Mouse (Mus musculus) cerebellum, adult 2 months (tissue): Measurements from ENCODE around the gene Fgf23. TPM values are rescaled to one million over a fixed set of nuclear protein-coding genes. Genes with fewer than 3 reads are reported as not detected.

Experiments
- DNase-seq, 2 experiments: peaks; one replicate each; pipeline ENCODE4 v3.0.0; 2021
- H3K27ac ChIP-seq: fragments of 200-500 bp; 2 replicates; pipeline ENCODE4 v1.5.1; 2012; ENCODE audit warnings: low read length, control low read depth, inconsistent platforms; ENCODE audit not compliant: insufficient read depth
- H3K27me3 ChIP-seq: fragments of 200-500 bp; 2 replicates; pipeline ENCODE4 v1.6.1; 2012; ENCODE audit warnings: inconsistent platforms, mild to moderate bottlenecking, low read length, moderate library complexity; ENCODE audit not compliant: control insufficient read depth, insufficient read depth
- H3K4me1 ChIP-seq: fragments of 200-500 bp; 2 replicates; pipeline ENCODE4 v1.6.1; 2011; ENCODE audit warnings: low read length; ENCODE audit not compliant: control insufficient read depth, insufficient read depth
- H3K4me3 ChIP-seq: fragments of 200-500 bp; replicated peaks from 2 replicates; pipeline ENCODE3; 2011; ENCODE audit warnings: mild to moderate bottlenecking, low read depth, low read length, control low read depth; ENCODE audit not compliant: insufficient read depth
- CTCF ChIP-seq: fragments of 200-500 bp; IDR thresholded peaks from 2 replicates; pipeline ENCODE4 v1.5.1; 2011; ENCODE audit warnings: low read depth, mild to moderate bottlenecking, control low read depth, low read length, moderate library complexity, borderline replicate concordance; ENCODE audit not compliant: insufficient read depth
- POLR2A ChIP-seq: fragments of 200-500 bp; IDR thresholded peaks from 2 replicates; pipeline ENCODE4 v1.6.1; 2011; ENCODE audit warnings: low read length, control low read depth, borderline replicate concordance; ENCODE audit not compliant: insufficient read depth
- WGBS: fragments of 180-500 bp; shearing (Covaris S2); methylation state at CpG from one replicate; pipeline ENCODE4 v1.1.7; 2018; 5-methylcytosine and 5-hydroxymethylcytosine counted together
- polyA plus RNA-seq: library from polyadenylated mRNA; depleted of rRNA; stranded (reverse); fragments of >200 nt; gene quantifications from 2 replicates; pipeline ENCODE4 v1.2.3, GENCODE M21; 2012; rRNA removed

The Fgf23 gene
- polyA plus RNA-seq, 1 experiment, result 1.1 TPM

- no peak overlapping the region for H3K27ac ChIP-seq
- 79% methylated on average over 7 of the region's 7 CpGs for WGBS
- TF ChIP-seq CTCF, result no peak
- TF ChIP-seq POLR2A, result no peak
- no peak overlapping the region for H3K4me3 ChIP-seq
- no peaks in the 10 kb centered on the region for H3K27me3 ChIP-seq
- H3K4me1 ChIP-seq, result no peaks in the 10 kb centered on the region
- no peak for DNase-seq
Measured at GRCm38 (mm10) chr6:127123506-127123905, 50.8 kb downstream of the Fgf23 start.

DNA sequence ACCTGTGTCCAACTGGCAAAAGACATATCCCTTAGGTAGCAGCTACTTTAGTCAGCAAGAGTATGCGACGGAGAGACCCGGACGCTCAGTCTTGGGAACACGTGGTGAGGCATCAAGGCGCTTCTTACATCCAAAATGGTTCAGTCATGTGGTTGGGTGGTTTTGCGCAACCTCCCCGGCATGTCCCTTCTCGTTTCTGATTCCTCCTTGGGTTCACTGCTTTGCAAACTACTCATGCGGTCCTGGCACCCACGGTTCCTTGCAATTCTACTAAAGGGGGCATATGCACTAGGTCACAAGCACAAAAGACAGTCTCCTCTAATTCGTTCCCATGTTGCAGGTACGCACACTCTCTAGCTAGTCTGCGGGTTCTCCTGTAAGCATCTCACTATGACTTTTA is 57.0 kb downstream of the Fgf23 start:
- DNase-seq, result no peak
- 91% methylated on average over 14 of the region's 14 CpGs for WGBS
- no peaks in the 10 kb centered on the region; the same call in 1 of the 2 replicates for H3K27me3 ChIP-seq
- TF ChIP-seq POLR2A, result no peak
- no peak for TF ChIP-seq CTCF
- H3K27ac ChIP-seq, result no peak overlapping the region
- H3K4me1 ChIP-seq, result no peaks in the 10 kb centered on the region; the same call in 1 of the 2 replicates
- H3K4me3 ChIP-seq, result no peak overlapping the region

DNA sequence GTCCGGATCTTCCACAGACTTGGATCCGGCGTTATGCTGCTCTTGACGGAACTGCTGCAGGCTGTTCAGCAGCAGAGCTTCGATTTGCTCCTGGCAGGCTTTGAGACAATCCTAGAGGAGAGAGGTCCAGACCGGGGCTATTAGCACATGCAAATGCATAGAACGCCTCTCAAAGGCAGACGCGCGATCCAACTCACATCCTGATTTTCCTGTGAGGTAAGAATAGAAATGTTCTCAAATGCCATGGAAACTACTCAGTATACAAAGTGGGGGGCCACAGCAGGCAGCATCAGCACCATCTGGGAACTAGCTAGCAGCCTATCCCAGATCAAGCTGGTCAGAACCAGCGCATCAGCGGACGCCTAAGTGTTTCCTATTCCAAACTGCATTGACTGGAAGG is 57.7 kb downstream of the Fgf23 start:
- no peak overlapping the region for H3K27ac ChIP-seq
- DNase-seq, result no peak
- TF ChIP-seq POLR2A (no peak), CTCF (no peak)
- H3K4me1 ChIP-seq, result no peaks in the 10 kb centered on the region; the same call in 1 of the 2 replicates
- 12% methylated on average over 13 of the region's 13 CpGs for WGBS
- no peak overlapping the region for H3K4me3 ChIP-seq
- no peaks in the 10 kb centered on the region; the same call in 1 of the 2 replicates for H3K27me3 ChIP-seq

Other genes starting within 250 kb of the Fgf23 start
- 187 and 190 TPM in 2 replicates for gene Ndufa9, start 223.8 kb upstream of the Fgf23 start, polyA plus RNA-seq
- 0.05 and 0.10 TPM in 2 replicates for gene Akap3, start 219.8 kb upstream of the Fgf23 start, polyA plus RNA-seq
- 0.10 and 0.23 TPM in 2 replicates for gene Dyrk4, start 151.1 kb upstream of the Fgf23 start, polyA plus RNA-seq
- gene Rad51ap1, start 133.3 kb upstream of the Fgf23 start, polyA plus RNA-seq, result 5.5 and 6.6 TPM in 2 replicates
- gene D6Wsu163e, start 132.9 kb upstream of the Fgf23 start, polyA plus RNA-seq, result 22.7 and 24.3 TPM in 2 replicates
- gene Fgf6, start 57.3 kb upstream of the Fgf23 start, polyA plus RNA-seq, result not detected in 2 replicates
- gene Tigar, start 36.7 kb downstream of the Fgf23 start, polyA plus RNA-seq, result 19.5 and 19.6 TPM in 2 replicates
- 4.1 and 5.4 TPM in 2 replicates for gene Ccnd2, start 79.3 kb downstream of the Fgf23 start, polyA plus RNA-seq